Mouse (Mus musculus) A20 (cell line): ENCODE data around the gene Mtmr2.

ENCODE experiments used
- DNase-seq: peaks from one replicate; pipeline ENCODE4 v3.0.0-alpha.2; 2011; ENCODE audit warnings: low read depth, low spot score

The Mtmr2 gene

GRCm38 (mm10) chr9:13806854-13807253, 58.6 kb downstream of the Mtmr2 start:
- no peak for DNase-seq

GRCm38 (mm10) chr9:13807657-13808056, 59.4 kb downstream of the Mtmr2 start:
- DNase-seq, result no peak

DNA sequence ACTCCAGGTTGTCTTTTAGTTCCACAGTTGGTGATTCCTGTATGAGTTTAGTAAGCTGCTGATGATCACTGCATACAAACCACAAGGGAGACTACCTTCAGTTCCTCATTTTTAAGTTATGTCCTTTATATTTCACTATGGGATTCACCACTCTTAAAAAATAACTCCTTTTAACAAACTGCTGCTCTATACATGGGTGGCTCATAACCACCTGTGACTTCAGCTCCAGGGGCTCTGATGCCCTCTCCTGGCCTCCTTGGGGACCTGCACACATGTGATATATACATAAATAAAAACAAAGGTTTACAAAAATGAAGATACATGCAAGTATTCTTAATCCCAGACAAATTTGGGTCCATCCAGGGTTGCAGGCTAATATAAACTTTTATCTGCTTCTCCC, 61.7 kb downstream of the Mtmr2 start:
- DNase-seq, result peak; percentile 54

GRCm38 (mm10) chr9:13818369-13818768, 70.2 kb downstream of the Mtmr2 start:
- no peak for DNase-seq

GRCm38 (mm10) chr9:13820774-13821173, 72.6 kb downstream of the Mtmr2 start:
- no peak for DNase-seq

DNA sequence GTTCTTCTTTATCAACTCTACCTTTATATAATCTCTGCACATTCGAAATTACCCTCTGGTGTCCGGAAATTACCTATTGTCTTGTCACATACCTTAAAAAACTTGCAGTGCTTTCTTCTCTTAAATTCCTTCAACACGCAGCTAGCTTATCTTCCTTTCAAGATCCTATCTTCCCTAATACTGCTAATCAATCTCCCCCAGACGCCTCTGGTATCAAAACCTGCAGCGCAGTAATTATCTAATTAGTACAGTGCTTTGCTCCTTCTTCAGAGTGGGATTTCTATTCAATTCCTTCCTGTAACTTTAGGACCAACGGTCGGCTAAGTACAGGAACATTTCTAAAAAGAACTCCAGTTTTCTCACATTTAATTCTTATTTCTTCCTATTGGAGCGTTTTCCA, 77.7 kb downstream of the Mtmr2 start:
- DNase-seq, result no peak

DNA sequence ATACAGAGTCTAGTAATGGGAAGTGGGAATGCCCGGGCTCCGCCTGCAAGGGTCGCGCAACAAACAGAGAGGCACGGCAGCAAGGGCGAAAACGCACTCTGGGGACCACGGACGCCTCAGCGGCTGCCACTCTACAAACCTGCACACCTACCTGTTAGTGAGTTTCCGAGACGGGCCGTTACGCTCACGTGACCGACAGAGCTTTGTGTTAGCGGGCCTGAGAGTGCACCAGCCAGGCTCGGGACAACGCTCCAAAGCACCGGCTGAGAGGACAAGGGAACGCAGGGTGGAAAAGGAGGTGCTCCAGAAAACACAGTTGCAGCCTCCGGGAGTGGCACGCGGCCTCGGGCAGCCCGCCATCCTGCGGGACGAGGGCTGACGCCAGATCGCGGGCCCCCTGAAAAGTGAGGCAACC, 78.2 kb downstream of the Mtmr2 start:
- DNase-seq, result peak; percentile 81

GRCm38 (mm10) chr9:13826832-13827405, 78.7 kb downstream of the Mtmr2 start, which contains the start of gene Cep57:
Gene Cep57, minus strand, starts transcription at chr9:13827107.
- DNase-seq, result peak; percentile 99

GRCm38 (mm10) chr9:13827406-13828086, 79.3 kb downstream of the Mtmr2 start, which contains the start of gene Fam76b:
Gene Fam76b, plus strand, starts transcription at chr9:13827716.
- peak; percentile 100 for DNase-seq

- no peak for DNase-seq
Observed at GRCm38 (mm10) chr9:13828087-13828441, 79.9 kb downstream of the Mtmr2 start.

DNA sequence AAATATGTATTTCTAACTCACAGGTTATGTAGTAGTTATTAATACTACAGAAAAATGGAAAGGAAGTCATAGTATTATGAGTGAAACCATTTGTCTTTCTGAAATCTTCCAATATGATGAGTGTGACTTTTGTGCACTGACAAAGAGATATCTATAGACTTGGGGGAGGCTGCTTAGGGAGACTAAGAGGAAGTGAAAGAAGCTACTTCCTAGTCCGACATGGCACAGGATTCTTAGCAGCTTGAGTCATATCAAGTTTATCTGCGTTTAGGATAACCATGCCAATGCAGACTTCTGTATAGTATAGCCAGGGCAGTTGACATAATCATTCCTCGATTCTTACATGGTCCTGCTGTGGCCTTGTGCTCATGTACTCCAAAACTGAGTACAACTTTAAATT, 87.0 kb downstream of the Mtmr2 start:
- DNase-seq, result peak; percentile 76

DNA sequence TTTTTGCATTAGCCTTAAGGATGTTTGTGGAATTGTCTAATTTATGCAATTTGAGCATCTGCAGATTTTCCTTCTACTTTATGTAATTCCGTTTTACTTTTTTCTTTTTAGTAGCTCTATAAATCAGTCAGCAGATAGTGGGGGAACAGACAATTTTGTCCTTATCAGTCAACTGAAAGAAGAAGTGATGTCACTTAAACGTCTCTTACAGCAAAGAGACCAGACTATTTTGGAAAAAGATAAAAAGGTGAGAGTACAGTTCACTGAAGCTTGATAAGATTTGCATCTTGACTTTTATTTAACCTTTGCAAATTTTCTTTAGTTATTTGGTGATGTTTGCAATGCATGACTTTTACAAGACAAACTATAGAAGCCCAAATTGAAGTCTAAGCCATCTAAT, 88.5 kb downstream of the Mtmr2 start:
- peak; percentile 71 for DNase-seq

- DNase-seq, result no peak
Observed at GRCm38 (mm10) chr9:13847591-13847990, 99.4 kb downstream of the Mtmr2 start.

DNA sequence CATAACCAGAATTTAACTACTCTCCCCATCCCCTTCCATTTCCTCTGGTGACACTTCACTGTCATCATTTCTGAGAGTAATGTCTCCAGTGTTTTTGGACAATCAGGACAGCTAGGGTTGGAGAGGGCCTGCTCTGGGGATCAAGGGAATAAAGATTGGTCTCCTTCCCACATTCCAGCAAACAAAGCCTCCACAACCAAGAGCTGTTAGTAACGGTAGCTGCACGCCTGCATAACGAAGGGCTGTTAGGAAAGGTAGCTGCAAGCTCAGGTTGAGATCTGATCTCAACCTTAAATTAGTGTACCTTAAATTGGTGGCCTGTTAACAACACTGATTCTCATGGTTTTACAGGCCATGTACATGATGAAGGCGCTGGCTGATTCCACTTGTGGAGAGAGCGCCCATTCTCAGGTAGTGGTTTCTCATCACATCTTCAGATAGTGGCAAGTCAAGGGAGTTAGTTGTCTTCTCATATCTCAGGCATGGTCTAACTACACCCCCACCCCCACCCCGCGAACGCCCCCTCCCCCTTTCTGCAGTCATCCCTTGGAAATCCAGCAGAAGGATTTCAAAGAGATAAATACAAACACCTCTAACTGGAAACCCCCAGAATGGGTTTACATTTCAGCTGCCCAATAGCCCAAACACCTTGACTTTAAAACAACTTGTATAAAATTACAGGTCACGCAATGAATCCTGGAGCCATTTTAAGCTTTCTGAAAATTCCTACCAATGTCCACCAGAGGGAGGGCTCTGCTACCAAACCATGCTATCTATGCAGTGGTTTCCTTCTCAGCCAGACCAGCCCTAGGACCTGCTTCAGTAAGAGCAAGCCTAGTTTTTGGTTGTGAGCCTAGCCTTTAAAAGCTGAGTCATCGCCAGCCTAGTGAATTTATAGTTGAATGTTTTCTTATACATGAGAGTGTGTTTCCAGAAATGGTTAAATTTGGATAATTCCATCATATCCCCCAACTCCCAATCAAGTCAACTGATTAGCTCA, 100.6 kb downstream of the Mtmr2 start:
- DNase-seq, result peak; percentile 64

GRCm38 (mm10) chr9:13853876-13854275, 105.7 kb downstream of the Mtmr2 start:
- DNase-seq, result no peak
